Comparison of ENCODE assay signal across 8 mouse cellular contexts in genomic region chr13:12589003-12589402, GRCm38 (mm10). TPM values are rescaled to one million over a fixed set of nuclear protein-coding genes. Genes with fewer than 3 reads are reported as not detected.
DNase-seq lines count a peak whose midpoint lies in the region; ATAC-seq and TF ChIP-seq lines count a peak whose summit lies in the region.

No protein-coding gene starts in this region.

- no peaks in the 10 kb centered on the region for H3K27me3 ChIP-seq in midbrain, embryonic 12.5 days
- H3K27me3 ChIP-seq in midbrain, embryonic 15.5 days (replicated peaks): no peaks in the 10 kb centered on the region
- no peaks in the 10 kb centered on the region for H3K27me3 ChIP-seq in hindbrain, postnatal 0 days (ENCODE audit: insufficient read depth, low read length)
- H3K27me3 ChIP-seq in neural tube, embryonic 11.5 days (ENCODE audit: control insufficient read depth, insufficient read depth, low read length): no peaks in the 10 kb centered on the region

- no peak overlapping the region for H3K4me2 ChIP-seq in midbrain, embryonic 12.5 days (replicated peaks)
- no peak overlapping the region for H3K4me2 ChIP-seq in midbrain, embryonic 15.5 days
- no peak overlapping the region for H3K4me2 ChIP-seq in hindbrain, postnatal 0 days (ENCODE audit: low read depth, low read length)
- H3K4me2 ChIP-seq in neural tube, embryonic 11.5 days (ENCODE audit: low read depth): no peak overlapping the region

- H3K4me1 ChIP-seq in midbrain, embryonic 12.5 days: no peaks in the 10 kb centered on the region
- H3K4me1 ChIP-seq in midbrain, embryonic 15.5 days: no peaks in the 10 kb centered on the region
- H3K4me1 ChIP-seq in hindbrain, postnatal 0 days (ENCODE audit: insufficient read depth, low read length): no peaks in the 10 kb centered on the region
- H3K4me1 ChIP-seq in neural tube, embryonic 11.5 days (ENCODE audit: control insufficient read depth, insufficient read depth, low read length): no peaks in the 10 kb centered on the region

- intact Hi-C loops in left cerebral cortex, postnatal 36 days (cut with DNase I): no loop called here

- no peaks in the 10 kb centered on the region for H3K36me3 ChIP-seq in midbrain, embryonic 12.5 days
- no peaks in the 10 kb centered on the region for H3K36me3 ChIP-seq in midbrain, embryonic 15.5 days (replicated peaks)
- H3K36me3 ChIP-seq in hindbrain, postnatal 0 days (ENCODE audit: insufficient read depth, low read length): peaks cover 5% of the 10 kb centered on the region; the same call in 1 of the 2 replicates
- H3K36me3 ChIP-seq in neural tube, embryonic 11.5 days (ENCODE audit: control insufficient read depth, insufficient read depth, low read length): no peaks in the 10 kb centered on the region

- no peaks in the 10 kb centered on the region for H3K9me3 ChIP-seq in midbrain, embryonic 12.5 days
- H3K9me3 ChIP-seq in midbrain, embryonic 15.5 days: no peaks in the 10 kb centered on the region
- no peaks in the 10 kb centered on the region for H3K9me3 ChIP-seq in hindbrain, postnatal 0 days (ENCODE audit: low read length)
- H3K9me3 ChIP-seq in neural tube, embryonic 11.5 days (ENCODE audit: control insufficient read depth, low read length): no peaks in the 10 kb centered on the region

- peak; percentile 80 for TF ChIP-seq CTCF in hindbrain, postnatal 0 days (IDR thresholded peaks at IDR 0.05; ENCODE audit: low read depth)

- DNase-seq in ZHBTc4 (ENCODE audit: low read depth, low spot score): peak; percentile 61
- peak; percentile 72 for DNase-seq in embryo, embryonic 11 days
- peak; percentile 78 for DNase-seq in hindbrain, postnatal 0 days (ENCODE audit: low spot score)
- DNase-seq in left cerebral cortex, postnatal 36 days (ENCODE audit: low spot score in 2 of 2): peak; percentile 10 to 21
- peak; percentile 79 for DNase-seq in neural tube, embryonic 11.5 days (ENCODE audit: low spot score)
- DNase-seq in thymus, postnatal 4 days: peak; percentile 88

- H3K9ac ChIP-seq in midbrain, embryonic 12.5 days (replicated peaks): no peak overlapping the region
- H3K9ac ChIP-seq in midbrain, embryonic 15.5 days: no peak overlapping the region
- no peak overlapping the region for H3K9ac ChIP-seq in hindbrain, postnatal 0 days (replicated peaks; ENCODE audit: low read length)
- no peak overlapping the region for H3K9ac ChIP-seq in neural tube, embryonic 11.5 days (ENCODE audit: low read length)

- 0 out of 2 replicates have a peak, but pooled peaks have one; percentile 30 for ATAC-seq in midbrain, embryonic 12.5 days (ENCODE audit: low FRiP score, low read depth)
- no peak for ATAC-seq in midbrain, embryonic 15.5 days (replicated peaks)
- ATAC-seq in hindbrain, postnatal 0 days: peak; percentile 63; the same call in 1 of the 2 replicates
- ATAC-seq in neural tube, embryonic 11.5 days (ENCODE audit: insufficient read depth, low FRiP score, low TSS enrichment): no peak

- no peak overlapping the region for H3K27ac ChIP-seq in midbrain, embryonic 12.5 days (replicated peaks)
- no peak overlapping the region for H3K27ac ChIP-seq in midbrain, embryonic 15.5 days
- no peak overlapping the region for H3K27ac ChIP-seq in hindbrain, postnatal 0 days
- no peak overlapping the region for H3K27ac ChIP-seq in neural tube, embryonic 11.5 days (ENCODE audit: low read depth, low read length)

- 6% methylated on average over 3 of the region's 3 CpGs for WGBS in midbrain, embryonic 12.5 days
- 5% methylated on average over 3 of the region's 3 CpGs for WGBS in midbrain, embryonic 15.5 days
- WGBS in hindbrain, postnatal 0 days: 11% methylated on average over 3 of the region's 3 CpGs
- 6% methylated on average over 3 of the region's 3 CpGs for WGBS in neural tube, embryonic 11.5 days

- no peak overlapping the region for H3K4me3 ChIP-seq in midbrain, embryonic 12.5 days
- no peak overlapping the region for H3K4me3 ChIP-seq in midbrain, embryonic 15.5 days
- H3K4me3 ChIP-seq in hindbrain, postnatal 0 days (ENCODE audit: low read length): no peak overlapping the region
- no peak overlapping the region for H3K4me3 ChIP-seq in neural tube, embryonic 11.5 days (ENCODE audit: low read depth, low read length)

RNA-seq across cellular contexts. Expression of gene Ero1lb, which starts 23.3 kb away (rescaled TPM):
- polyA plus RNA-seq in midbrain, embryonic 12.5 days (2016; fragmentation: Nextera tagmentation; extraction: Ambion mirVana): 13.7 and 15.6 TPM in 2 replicates
- polyA plus RNA-seq in midbrain, embryonic 15.5 days (2015; fragmentation: Nextera tagmentation; extraction: Ambion mirVana): 19.0 TPM in 2 replicates
- 12.2 and 16.7 TPM in 2 replicates for total RNA-seq in hindbrain, postnatal 0 days (2014; rRNA removed)
- polyA plus RNA-seq in hindbrain, postnatal 0 days (2015; fragmentation: Nextera tagmentation; extraction: Ambion mirVana): 10.7 and 11.4 TPM in 2 replicates
- total RNA-seq in left cerebral cortex, postnatal 36 days (2021): 10 to 100 TPM; 13.6 to 16.2 TPM
- polyA plus RNA-seq in neural tube, embryonic 11.5 days (2014; fragmentation: Nextera tagmentation; extraction: Ambion mirVana): 12.0 and 12.2 TPM in 2 replicates

Comparison
In these comparisons a context has a peak if more than half of its experiments do, and no peak if none do; other contexts are left out.
1. ATAC-seq: peak in midbrain, embryonic 12.5 days (single experiment) and hindbrain, postnatal 0 days (single experiment); none in midbrain, embryonic 15.5 days (single experiment) and neural tube, embryonic 11.5 days (single experiment).
2. DNase-seq: peak in every context shown above with its lines; median percentile 88 in thymus, postnatal 4 days; 79 in neural tube, embryonic 11.5 days; 78 in hindbrain, postnatal 0 days; 72 in embryo, embryonic 11 days; 61 in ZHBTc4; 16 in left cerebral cortex, postnatal 36 days.